Mouse (Mus musculus) myocyte (in vitro differentiated cells): ENCODE measurements at regions not wholly inside any gene's neighbourhood (a gene's known extent, or its start where the extent isn't known, plus 50 kb on each side); places are given as distances from the start of the nearest gene placed in this dataset.

Experiments used
- CEBPB ChIP-seq: IDR thresholded peaks from 2 replicates; pipeline ENCODE4 v1.6.1; 2011; ENCODE audit warnings: mild to moderate bottlenecking, moderate library complexity; ENCODE audit not compliant: poor library complexity, insufficient read depth, severe bottlenecking
- E2F4 ChIP-seq: IDR thresholded peaks from one replicate; pipeline ENCODE4 v1.6.1; 2011; ENCODE audit warnings: mild to moderate bottlenecking, control low read depth, moderate library complexity; ENCODE audit not compliant: insufficient read depth
- MAX ChIP-seq: IDR thresholded peaks from one replicate; pipeline ENCODE4 v1.6.1; 2011; ENCODE audit warnings: low read depth, mild to moderate bottlenecking, control low read depth
- MYOD1 ChIP-seq, 3 experiments: IDR thresholded peaks; one replicate each; pipeline ENCODE4 v1.6.1; 2011; ENCODE audit warnings: control low read depth in 2 of 3, low read depth in 2 of 3, mild to moderate bottlenecking in 2 of 3, moderate library complexity in 1 of 3; ENCODE audit not compliant: insufficient read length in 2 of 3, control insufficient read depth in 1 of 3
- MYOG ChIP-seq, 3 experiments: IDR thresholded peaks; one replicate each; pipeline ENCODE4 v1.6.1; 2011; ENCODE audit warnings: control low read depth in 2 of 3, low read depth in 2 of 3, mild to moderate bottlenecking in 2 of 3; ENCODE audit not compliant: insufficient read length in 2 of 3, control insufficient read depth in 1 of 3, insufficient read depth in 1 of 3
- POLR2A ChIP-seq: IDR thresholded peaks from one replicate; pipeline ENCODE4 v1.6.1; 2011; ENCODE audit warnings: low read depth, mild to moderate bottlenecking, control low read depth, moderate library complexity; ENCODE audit not compliant: insufficient read length
- POLR2AphosphoS2 ChIP-seq: IDR thresholded peaks from one replicate; pipeline ENCODE4 v1.6.1; 2011; ENCODE audit warnings: low read depth, control low read depth; ENCODE audit not compliant: insufficient read length
- REST ChIP-seq: IDR thresholded peaks from one replicate; pipeline ENCODE4 v1.6.1; 2011; ENCODE audit warnings: mild to moderate bottlenecking, control low read depth, moderate library complexity; ENCODE audit not compliant: insufficient read depth, insufficient read length
- SRF ChIP-seq: IDR thresholded peaks from one replicate; pipeline ENCODE4 v1.6.1; 2011; ENCODE audit warnings: low read depth; ENCODE audit not compliant: control insufficient read depth, insufficient read length
- TCF12 ChIP-seq: IDR thresholded peaks from one replicate; pipeline ENCODE4 v1.6.1; 2011; ENCODE audit warnings: mild to moderate bottlenecking, control low read depth; ENCODE audit not compliant: poor library complexity, insufficient read depth, severe bottlenecking
- TCF3 ChIP-seq: IDR thresholded peaks from one replicate; pipeline ENCODE4 v1.6.1; 2011; ENCODE audit warnings: low read depth, control low read depth; ENCODE audit not compliant: insufficient read length
- USF1 ChIP-seq: IDR thresholded peaks from one replicate; pipeline ENCODE4 v1.6.1; 2011; ENCODE audit warnings: low read depth, mild to moderate bottlenecking, control low read depth, moderate library complexity

- TF ChIP-seq TCF12 (no peak), POLR2A (no peak), USF1 (no peak), REST (no peak), E2F4 (no peak), MAX (no peak), TCF3 (no peak), POLR2AphosphoS2 (no peak), MYOG (IDR thresholded peaks at IDR 0.05; ENCODE audit: control insufficient read depth in 1 of 3, insufficient read depth in 1 of 3, insufficient read length in 2 of 3, low read depth in 2 of 3) (no peak), MYOD1 (IDR thresholded peaks at IDR 0.05; ENCODE audit: control insufficient read depth in 1 of 3, insufficient read length in 2 of 3, low read depth in 2 of 3) (no peak), CEBPB (no peak), SRF (no peak)
Observed at GRCm38 (mm10) chr8:10785801-10786200, 222.5 kb downstream of the Irs2 start.
